Mouse (Mus musculus) midbrain, postnatal 0 days (tissue): ENCODE results near the gene Asphd1. TPM values are rescaled to one million over a fixed set of nuclear protein-coding genes. Genes with fewer than 3 reads are reported as not detected.

ENCODE experiments used
- ATAC-seq: fragments of 200-750 bp; cut with Nextera tagmentation; 2 replicates; pipeline ENCODE4 v1.8.0; 2017; ENCODE audit warnings: moderate number of reproducible peaks, mild to moderate bottlenecking, moderate TSS enrichment, moderate library complexity; ENCODE audit not compliant: low FRiP score
- DNase-seq: peaks from one replicate; pipeline ENCODE4 v3.0.0-alpha.2; 2015; ENCODE audit warnings: low spot score
- H3K27ac ChIP-seq: fragments of 300-500 bp; sonication (generic); 2 replicates; pipeline ENCODE4 v1.5.1; 2014; ENCODE audit warnings: low read depth, mild to moderate bottlenecking, low read length, mixed read lengths
- H3K27me3 ChIP-seq: fragments of 300-500 bp; sonication (generic); 2 replicates; pipeline ENCODE4 v1.6.1; 2014; ENCODE audit warnings: low read length, control low read depth, mixed read lengths; ENCODE audit not compliant: insufficient read depth
- H3K36me3 ChIP-seq: fragments of 300-500 bp; sonication (generic); 2 replicates; pipeline ENCODE4 v1.6.1; 2014; ENCODE audit warnings: low read length, control low read depth, mixed read lengths; ENCODE audit not compliant: insufficient read depth
- H3K4me1 ChIP-seq: fragments of 300-500 bp; sonication (generic); 2 replicates; pipeline ENCODE4 v1.6.1; 2014; ENCODE audit warnings: mild to moderate bottlenecking, control low read depth, antibody characterized with exemption, low read length, mixed read lengths; ENCODE audit not compliant: insufficient read depth
- H3K4me2 ChIP-seq: fragments of 300-500 bp; sonication (generic); 2 replicates; pipeline ENCODE4 v1.6.1; 2014; ENCODE audit warnings: low read depth, mild to moderate bottlenecking, low read length, mixed read lengths; ENCODE audit not compliant: poor library complexity, severe bottlenecking
- H3K4me3 ChIP-seq: fragments of 300-500 bp; sonication (generic); 2 replicates; pipeline ENCODE4 v1.5.1; 2014; ENCODE audit warnings: low read depth, mild to moderate bottlenecking, low read length, moderate library complexity
- H3K9ac ChIP-seq: fragments of 300-500 bp; sonication (generic); replicated peaks from 2 replicates; pipeline ENCODE4 v1.6.1; 2014; ENCODE audit warnings: mild to moderate bottlenecking, low read length, moderate library complexity, mixed read lengths; ENCODE audit not compliant: poor library complexity, severe bottlenecking
- H3K9me3 ChIP-seq: fragments of 300-500 bp; sonication (generic); 2 replicates; pipeline ENCODE4 v1.6.1; 2016; ENCODE audit warnings: low read length, control low read depth
- CTCF ChIP-seq: IDR thresholded peaks from 2 replicates; pipeline ENCODE4 v1.5.1; 2016; ENCODE audit warnings: antibody characterized with exemption, mild to moderate bottlenecking
- WGBS: fragments of 180-500 bp; shearing (Covaris S2); extraction: QIAGEN DNeasy Blood & Tissue Kit; methylation state at CpG from one replicate; pipeline ENCODE4 v1.1.7; 2014; 5-methylcytosine and 5-hydroxymethylcytosine counted together
- polyA plus RNA-seq: library from polyadenylated mRNA; unstranded; fragments of >200 nt; fragmentation: Nextera tagmentation; extraction: Ambion mirVana; gene quantifications from 2 replicates; pipeline ENCODE4 v1.2.1, GENCODE M21; 2015
- total RNA-seq: library from RNA; depleted of rRNA; stranded (reverse); fragments of >200 nt; gene quantifications from 2 replicates; pipeline ENCODE4 v1.2.3, GENCODE M21; 2014

The Asphd1 gene
- total and polyA plus RNA-seq, 2 experiments from 2014 or later = 17.6 to 44.5 TPM

- ATAC-seq = no peak
- no peaks in the 10 kb centered on the region for H3K9me3 ChIP-seq
- WGBS = 91% methylated on average over 4 of the region's 4 CpGs
These were observed 32.7 kb upstream of the Asphd1 start for GRCm38 (mm10) chr7:126982054-126982453.

DNA sequence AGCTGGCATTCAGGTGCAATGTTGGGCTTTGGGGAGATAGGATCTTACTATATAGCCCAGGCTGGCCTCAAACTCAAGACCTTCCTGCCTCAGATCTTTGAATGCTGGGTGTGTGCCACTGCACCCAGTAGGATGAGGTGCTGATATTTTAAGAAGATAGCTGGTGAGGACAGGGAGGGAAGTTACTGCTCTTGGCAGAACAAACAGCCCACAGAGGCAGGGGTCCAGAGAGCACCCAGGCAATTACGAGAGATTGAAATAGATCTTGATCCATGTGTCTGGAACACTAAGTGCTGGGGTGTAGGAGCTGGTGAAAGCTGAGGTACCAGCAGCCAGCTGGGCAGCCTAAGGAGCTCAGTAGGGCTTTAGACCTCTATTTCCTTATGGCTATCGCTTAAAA is 32.2 kb upstream of the Asphd1 start:
- no peak for ATAC-seq

More at GRCm38 (mm10) chr7:126982054-126982453, 32.7 kb upstream of the Asphd1 start:
- TF ChIP-seq CTCF = no peak
- Histone ChIP-seq H3K27me3 (no peaks in the 10 kb centered on the region), H3K27ac (no peak overlapping the region), H3K4me1 (peaks cover 1% of the 10 kb centered on the region; the same call in 1 of the 2 replicates), H3K4me2 (no peak overlapping the region), H3K9ac (no peak overlapping the region), H3K36me3 (peaks cover 28% of the 10 kb centered on the region), H3K4me3 (no peak overlapping the region)
- DNase-seq = no peak

DNA sequence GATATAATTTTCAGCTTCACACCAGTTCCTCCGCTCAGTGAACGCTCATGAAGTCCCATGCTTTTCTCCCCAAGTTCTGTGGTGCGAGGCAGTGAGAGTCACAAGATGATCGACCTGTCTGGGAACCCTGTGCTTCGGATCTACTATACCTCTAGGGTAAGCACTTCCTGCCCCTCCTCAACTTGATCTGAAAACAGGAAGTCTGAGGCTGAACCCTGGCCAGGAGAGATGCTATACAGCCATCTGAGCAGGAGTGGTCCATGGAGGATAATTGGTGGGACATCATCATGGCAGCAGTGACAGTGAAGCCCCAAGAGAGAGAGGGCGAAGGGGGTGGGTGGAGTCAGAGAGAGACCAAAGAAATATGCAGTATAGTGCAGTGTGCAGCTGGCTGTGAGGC is 29.5 kb upstream of the Asphd1 start:
- Histone ChIP-seq H3K27me3 (no peaks in the 10 kb centered on the region), H3K4me2 (no peak overlapping the region), H3K36me3 (peaks cover 28% of the 10 kb centered on the region), H3K4me3 (no peak overlapping the region), H3K9ac (no peak overlapping the region), H3K27ac (no peak overlapping the region), H3K4me1 (peaks cover 6% of the 10 kb centered on the region; the same call in 1 of the 2 replicates), H3K9me3 (no peaks in the 10 kb centered on the region)
- ATAC-seq = no peak
- no peak for TF ChIP-seq CTCF
- DNase-seq = no peak
- 92% methylated on average over 6 of the region's 6 CpGs for WGBS

More for the DNA sequence above, 32.2 kb upstream of the Asphd1 start:
- no peak for TF ChIP-seq CTCF
- DNase-seq = no peak
- 100% methylated on average over 2 of the region's 2 CpGs for WGBS
- no peaks in the 10 kb centered on the region for H3K27me3 ChIP-seq
- no peak overlapping the region for H3K4me2 ChIP-seq
- H3K9me3 ChIP-seq = no peaks in the 10 kb centered on the region
- H3K4me1 ChIP-seq = peaks cover 6% of the 10 kb centered on the region; the same call in 1 of the 2 replicates
- H3K4me3 ChIP-seq = no peak overlapping the region
- H3K27ac ChIP-seq = no peak overlapping the region
- no peak overlapping the region for H3K9ac ChIP-seq
- H3K36me3 ChIP-seq = peaks cover 28% of the 10 kb centered on the region

GRCm38 (mm10) chr7:126976878-126977459 is 27.6 kb upstream of the Asphd1 start:
- no peak for DNase-seq
- Histone ChIP-seq H3K9ac (peak overlapping the region; percentile 99), H3K4me2 (peak overlapping the region; percentile 90), H3K4me3 (peak overlapping the region; percentile 100), H3K4me1 (peaks cover 6% of the 10 kb centered on the region; the same call in 1 of the 2 replicates), H3K9me3 (no peaks in the 10 kb centered on the region), H3K27ac (peak overlapping the region; percentile 93), H3K36me3 (peaks cover 31% of the 10 kb centered on the region), H3K27me3 (no peaks in the 10 kb centered on the region)
- WGBS = 28% methylated on average over 14 of the region's 14 CpGs
- TF ChIP-seq CTCF = no peak
- ATAC-seq = peak; percentile 9; the same call in 1 of the 2 replicates

DNA sequence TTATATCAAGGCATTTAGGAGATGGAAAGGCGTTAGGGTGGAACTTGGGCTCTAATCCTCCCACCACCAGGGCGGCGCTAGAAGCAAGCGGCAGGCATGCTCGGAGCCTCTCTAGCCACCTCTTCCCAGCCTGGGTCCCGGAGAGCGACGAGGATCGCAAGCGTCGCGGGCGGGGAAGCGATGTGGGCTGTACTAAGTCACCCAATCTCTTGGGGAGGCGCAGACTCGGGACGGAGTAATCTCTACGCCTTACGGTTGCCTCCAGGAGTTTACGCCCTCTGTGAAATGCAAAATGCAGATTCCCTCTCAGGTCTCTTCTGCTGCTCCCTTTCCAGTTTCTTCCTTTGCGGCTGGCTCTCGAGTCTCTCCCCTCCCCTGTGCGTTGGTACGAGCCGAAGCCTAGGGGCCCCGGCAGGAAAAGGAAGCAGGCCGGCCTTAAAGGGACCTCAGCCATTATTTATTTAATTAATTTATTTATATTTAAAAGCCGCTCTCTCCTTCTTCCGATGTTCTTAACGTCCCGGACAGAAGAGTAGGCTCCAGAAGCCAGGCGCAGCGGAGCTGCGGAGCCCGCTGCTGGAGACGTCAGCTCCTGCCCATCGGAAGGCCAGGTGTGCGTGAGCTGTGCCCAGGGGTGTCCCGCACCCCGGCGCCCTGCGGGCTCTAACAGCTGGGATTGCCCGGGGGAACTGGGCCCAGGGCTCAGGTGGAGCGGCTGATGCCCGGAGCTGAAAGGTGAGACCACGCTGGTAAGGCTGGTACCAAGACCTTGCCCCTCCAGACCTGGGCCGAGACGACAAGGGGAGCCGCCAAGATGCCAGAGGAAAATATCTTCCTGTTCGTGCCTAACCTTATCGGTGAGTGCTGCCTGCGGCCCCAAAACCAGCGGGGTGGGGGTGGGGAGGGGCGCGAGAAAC is 26.8 kb upstream of the Asphd1 start, which contains the start of gene Cdiptos:
TSS of gene Cdiptos (minus strand) at position 149 of the 917 bp plus-strand sequence.
- DNase-seq (peak; percentile 98), ATAC-seq (peak; percentile 95)
- no peaks in the 10 kb centered on the region for H3K27me3 ChIP-seq
- peaks cover 6% of the 10 kb centered on the region; the same call in 1 of the 2 replicates for H3K4me1 ChIP-seq
- H3K36me3 ChIP-seq = peaks cover 29% of the 10 kb centered on the region
- WGBS = under 1% methylated on average over 54 of the region's 55 CpGs
- peak; percentile 99 for TF ChIP-seq CTCF
- peak within 1 kb of the TSS; percentile 90 for H3K4me2 ChIP-seq
- H3K4me3 ChIP-seq = peak within 1 kb of the TSS; percentile 100
- H3K27ac ChIP-seq = peak within 1 kb of the TSS; percentile 93
- no peaks in the 10 kb centered on the region for H3K9me3 ChIP-seq
- peak within 1 kb of the TSS; percentile 99 for H3K9ac ChIP-seq

DNA sequence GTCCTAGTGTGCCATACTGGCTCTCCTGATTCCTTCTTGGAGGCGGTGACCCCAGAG is 26.3 kb upstream of the Asphd1 start, which contains the start of gene Cdipt:
TSS of gene Cdipt (plus strand) at position 22 of the 57 bp plus-strand sequence.
- H3K36me3 ChIP-seq = peaks cover 31% of the 10 kb centered on the region
- no peak for DNase-seq
- peak within 1 kb of the TSS; percentile 93 for H3K27ac ChIP-seq
- H3K9me3 ChIP-seq = no peaks in the 10 kb centered on the region
- ATAC-seq = no peak
- 7% methylated on average over 1 of the region's 1 CpGs for whole genome bisulfite sequencing
- no peaks in the 10 kb centered on the region for H3K27me3 ChIP-seq
- H3K4me1 ChIP-seq = peaks cover 6% of the 10 kb centered on the region; the same call in 1 of the 2 replicates
- H3K4me2 ChIP-seq = peak within 1 kb of the TSS; percentile 90
- no peak for TF ChIP-seq CTCF
- peak within 1 kb of the TSS; percentile 100 for H3K4me3 ChIP-seq
- peak within 1 kb of the TSS; percentile 99 for H3K9ac ChIP-seq
